Mouse (Mus musculus) forebrain, embryonic 15.5 days (tissue): ENCODE measurements around the gene Slc25a10. TPM values are rescaled to one million over a fixed set of nuclear protein-coding genes. Genes with fewer than 3 reads are reported as not detected.
A peak's percentile ranks its signal among the peaks of the same experiment; 100 is the strongest.

Source experiments
- ATAC-seq: fragments of 200-750 bp; cut with Nextera tagmentation; replicated peaks from 2 replicates; pipeline ENCODE4 v1.8.0; 2017; ENCODE audit warnings: mild to moderate bottlenecking, moderate TSS enrichment, moderate library complexity
- H3K27ac ChIP-seq: fragments of 300-500 bp; sonication (generic); replicated peaks from 2 replicates; pipeline ENCODE4 v1.5.1; 2015; ENCODE audit warnings: mild to moderate bottlenecking, inconsistent platforms
- H3K27me3 ChIP-seq: fragments of 300-500 bp; sonication (generic); 2 replicates; pipeline ENCODE4 v1.6.1; 2015; ENCODE audit warnings: inconsistent platforms
- H3K36me3 ChIP-seq: fragments of 300-500 bp; sonication (generic); 2 replicates; pipeline ENCODE4 v1.6.1; 2015; ENCODE audit warnings: mild to moderate bottlenecking, inconsistent platforms
- H3K4me1 ChIP-seq: fragments of 300-500 bp; sonication (generic); 2 replicates; pipeline ENCODE4 v1.6.1; 2015; ENCODE audit warnings: inconsistent platforms
- H3K4me2 ChIP-seq: fragments of 300-500 bp; sonication (generic); replicated peaks from 2 replicates; pipeline ENCODE4 v1.6.1; 2015; ENCODE audit warnings: mild to moderate bottlenecking, inconsistent platforms
- H3K4me3 ChIP-seq: fragments of 300-500 bp; sonication (generic); 2 replicates; pipeline ENCODE4 v1.5.1; 2015; ENCODE audit warnings: mild to moderate bottlenecking, inconsistent platforms
- H3K9ac ChIP-seq: fragments of 300-500 bp; sonication (generic); replicated peaks from 2 replicates; pipeline ENCODE4 v1.6.1; 2015; ENCODE audit warnings: mild to moderate bottlenecking, inconsistent platforms
- H3K9me3 ChIP-seq: fragments of 300-500 bp; sonication (generic); 2 replicates; pipeline ENCODE4 v1.6.1; 2016; ENCODE audit warnings: inconsistent platforms
- WGBS: fragments of 180-500 bp; shearing (Covaris S2); methylation state at CpG from one replicate; pipeline ENCODE4 v1.1.7; 2015; ENCODE audit warnings: mixed read lengths; 5-methylcytosine and 5-hydroxymethylcytosine counted together
- polyA plus RNA-seq: library from polyadenylated mRNA; unstranded; fragments of >200 nt; fragmentation: Nextera tagmentation; extraction: Ambion mirVana; gene quantifications from 2 replicates; pipeline ENCODE4 v1.2.1, GENCODE M21; 2015

The Slc25a10 gene
- polyA plus RNA-seq, 1 experiment from 2014 or later: 27.0 TPM

DNA sequence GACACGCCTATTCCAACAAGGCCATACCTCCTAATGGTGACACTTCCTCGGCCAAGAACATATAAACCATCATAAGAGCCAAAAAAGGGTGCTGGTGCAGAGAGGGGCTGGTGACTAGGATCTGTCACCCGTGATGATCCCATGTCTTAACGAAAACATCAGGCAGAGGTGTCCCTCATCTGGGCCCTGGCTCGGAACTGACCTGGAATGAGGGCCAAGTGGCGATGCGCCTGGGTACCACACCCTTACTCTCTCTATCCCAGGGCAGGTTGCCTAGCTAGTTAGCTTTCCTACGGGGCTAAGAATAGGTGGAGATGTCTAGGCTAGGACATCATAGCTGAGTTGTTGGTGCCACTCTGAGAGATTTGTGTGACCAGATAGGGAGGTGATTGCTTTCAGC lies 42.5 kb downstream of the Slc25a10 start:
- H3K27me3 ChIP-seq: peaks cover 41% of the 10 kb centered on the region

DNA sequence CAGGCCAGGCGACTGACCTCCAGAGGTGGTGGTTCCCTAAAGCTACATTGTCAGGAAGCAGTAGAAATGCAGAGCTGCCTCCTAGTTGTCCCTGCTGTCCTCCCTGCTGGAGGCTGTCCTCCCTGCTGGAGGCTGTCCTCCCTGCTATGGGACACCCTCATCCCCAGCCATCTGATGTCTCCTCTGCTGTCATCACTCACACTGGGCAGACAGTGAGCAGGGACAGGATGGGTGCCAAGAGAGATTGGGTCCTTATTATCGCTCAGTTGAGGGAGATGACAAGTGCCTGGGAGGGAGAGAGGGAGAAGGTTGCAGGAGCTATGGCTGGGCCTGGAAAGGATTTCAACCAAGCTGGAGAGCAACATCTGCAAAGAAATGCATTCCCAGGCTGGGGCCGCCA lies 43.5 kb downstream of the Slc25a10 start:
- no peaks in the 10 kb centered on the region for H3K9me3 ChIP-seq
- no peak overlapping the region; the same call in 1 of the 2 replicates for H3K9ac ChIP-seq
- no peak for ATAC-seq
- H3K27me3 ChIP-seq: peaks cover 30% of the 10 kb centered on the region
- WGBS: 83% methylated on average over 3 of the region's 3 CpGs
- peaks cover 14% of the 10 kb centered on the region for H3K4me1 ChIP-seq
- H3K36me3 ChIP-seq: no peaks in the 10 kb centered on the region
- H3K4me2 ChIP-seq: no peak overlapping the region
- H3K4me3 ChIP-seq: no peak overlapping the region
- no peak overlapping the region for H3K27ac ChIP-seq

More for the DNA sequence above, 42.5 kb downstream of the Slc25a10 start:
- H3K4me3 ChIP-seq: no peak overlapping the region
- no peak overlapping the region for H3K27ac ChIP-seq
- H3K9me3 ChIP-seq: no peaks in the 10 kb centered on the region
- H3K4me2 ChIP-seq: no peak overlapping the region
- ATAC-seq: no peak
- no peaks in the 10 kb centered on the region for H3K36me3 ChIP-seq
- no peak overlapping the region for H3K9ac ChIP-seq
- 82% methylated on average over 8 of the region's 8 CpGs for WGBS
- peaks cover 11% of the 10 kb centered on the region for H3K4me1 ChIP-seq

- peaks cover 8% of the 10 kb centered on the region for H3K4me1 ChIP-seq
- H3K4me3 ChIP-seq: no peak overlapping the region
- no peak overlapping the region for H3K9ac ChIP-seq
- no peaks in the 10 kb centered on the region for H3K9me3 ChIP-seq
- H3K27ac ChIP-seq: no peak overlapping the region
- H3K27me3 ChIP-seq: peaks cover 24% of the 10 kb centered on the region
- no peaks in the 10 kb centered on the region for H3K36me3 ChIP-seq
- WGBS: 73% methylated on average over 3 of the region's 3 CpGs
- ATAC-seq: no peak
- no peak overlapping the region for H3K4me2 ChIP-seq
Measured at GRCm38 (mm10) chr11:120535804-120536203, 44.2 kb downstream of the Slc25a10 start.

DNA sequence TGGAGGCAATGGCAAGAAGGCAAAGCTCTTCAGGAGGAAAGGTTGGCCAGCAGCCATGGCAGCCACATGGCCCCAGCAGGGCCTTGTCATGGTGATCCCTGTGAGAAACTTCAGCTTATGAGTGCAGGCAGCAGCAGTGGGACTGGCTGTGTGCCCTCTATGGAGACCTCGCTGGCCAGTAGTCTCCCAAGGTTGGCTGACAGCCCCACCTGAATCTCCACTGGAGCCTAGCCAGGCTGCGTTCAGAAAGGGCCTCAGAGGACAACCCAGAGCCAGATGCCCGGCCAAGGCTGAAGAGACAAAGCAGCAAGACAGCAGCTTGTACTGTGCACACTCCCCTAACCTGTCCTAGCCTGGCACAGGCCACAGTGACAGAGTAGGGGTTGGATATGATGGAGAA lies 46.8 kb downstream of the Slc25a10 start:
- Histone ChIP-seq H3K4me1 (peaks cover 4% of the 10 kb centered on the region; the same call in 1 of the 2 replicates), H3K36me3 (peaks cover 16% of the 10 kb centered on the region), H3K9me3 (no peaks in the 10 kb centered on the region), H3K9ac (no peak overlapping the region), H3K27me3 (no peaks in the 10 kb centered on the region), H3K27ac (peak overlapping the region; percentile 36), H3K4me2 (no peak overlapping the region), H3K4me3 (no peak overlapping the region)
- ATAC-seq: no peak; the same call in 1 of the 2 replicates
- WGBS: 61% methylated on average over 3 of the region's 3 CpGs

DNA sequence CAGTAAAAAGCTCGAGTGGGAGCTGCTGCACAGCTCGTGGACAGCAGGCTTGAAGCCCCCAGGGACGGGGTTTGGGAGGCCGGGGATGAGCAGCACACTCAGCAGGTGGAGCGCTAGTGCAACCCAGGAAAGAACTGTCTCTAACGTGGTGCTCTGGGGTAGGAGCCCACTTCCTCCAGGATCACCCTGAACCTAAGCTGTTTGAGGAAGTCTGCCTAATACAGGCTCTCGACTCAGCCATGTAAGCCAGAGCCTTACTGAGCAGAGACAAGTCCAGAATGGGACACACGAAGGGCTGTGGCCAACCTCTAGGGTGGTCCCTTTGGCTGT lies 47.3 kb downstream of the Slc25a10 start:
- Histone ChIP-seq H3K4me2 (no peak overlapping the region), H3K27ac (peak overlapping the region; percentile 36), H3K9ac (no peak overlapping the region), H3K4me1 (peaks cover 4% of the 10 kb centered on the region; the same call in 1 of the 2 replicates), H3K36me3 (peaks cover 17% of the 10 kb centered on the region), H3K27me3 (no peaks in the 10 kb centered on the region), H3K4me3 (no peak overlapping the region), H3K9me3 (no peaks in the 10 kb centered on the region)
- WGBS: 54% methylated on average over 8 of the region's 8 CpGs
- ATAC-seq: no peak

- Histone ChIP-seq H3K36me3 (peaks cover 21% of the 10 kb centered on the region), H3K4me2 (no peak overlapping the region), H3K27me3 (no peaks in the 10 kb centered on the region), H3K27ac (0 out of 2 replicates have a peak overlapping the region, but pooled peaks have one; percentile 12), H3K4me3 (no peak overlapping the region), H3K9me3 (no peaks in the 10 kb centered on the region), H3K9ac (no peak overlapping the region), H3K4me1 (peaks cover 4% of the 10 kb centered on the region; the same call in 1 of the 2 replicates)
- WGBS: 18% methylated on average over 10 of the region's 10 CpGs
- no peak for ATAC-seq
Measured at GRCm38 (mm10) chr11:120539285-120540014, 47.8 kb downstream of the Slc25a10 start.

- no peak for ATAC-seq
- no peaks in the 10 kb centered on the region for H3K27me3 ChIP-seq
- 32% methylated on average over 4 of the region's 4 CpGs for WGBS
- H3K36me3 ChIP-seq: peaks cover 31% of the 10 kb centered on the region
- no peaks in the 10 kb centered on the region for H3K9me3 ChIP-seq
- no peak overlapping the region for H3K9ac ChIP-seq
- H3K4me2 ChIP-seq: no peak overlapping the region
- H3K4me3 ChIP-seq: no peak overlapping the region
- no peak overlapping the region for H3K27ac ChIP-seq
- peaks cover 4% of the 10 kb centered on the region; the same call in 1 of the 2 replicates for H3K4me1 ChIP-seq
Measured at GRCm38 (mm10) chr11:120541907-120542306, 50.3 kb downstream of the Slc25a10 start.

DNA sequence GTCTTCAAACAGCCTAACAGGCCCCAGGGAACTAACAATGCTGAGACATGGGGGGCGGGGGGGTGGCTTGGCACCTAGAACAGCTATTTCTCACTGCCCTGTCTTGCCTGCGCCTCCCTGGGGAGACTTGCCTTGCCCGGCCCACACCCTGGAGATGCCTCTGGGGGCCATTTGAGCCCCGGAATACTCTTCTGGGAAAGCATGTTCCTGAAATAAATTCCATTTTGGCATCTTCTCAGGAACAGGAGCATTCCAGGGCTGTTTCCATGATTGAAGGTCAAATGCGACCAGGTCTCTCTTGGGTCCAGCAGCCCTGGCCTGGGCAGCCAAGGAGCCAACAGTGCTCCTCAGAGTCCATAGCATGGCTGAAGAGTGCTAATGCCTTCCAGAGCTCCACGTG lies 50.7 kb downstream of the Slc25a10 start:
- peaks cover 31% of the 10 kb centered on the region for H3K36me3 ChIP-seq
- WGBS: 86% methylated on average over 6 of the region's 6 CpGs
- ATAC-seq: no peak

DNA sequence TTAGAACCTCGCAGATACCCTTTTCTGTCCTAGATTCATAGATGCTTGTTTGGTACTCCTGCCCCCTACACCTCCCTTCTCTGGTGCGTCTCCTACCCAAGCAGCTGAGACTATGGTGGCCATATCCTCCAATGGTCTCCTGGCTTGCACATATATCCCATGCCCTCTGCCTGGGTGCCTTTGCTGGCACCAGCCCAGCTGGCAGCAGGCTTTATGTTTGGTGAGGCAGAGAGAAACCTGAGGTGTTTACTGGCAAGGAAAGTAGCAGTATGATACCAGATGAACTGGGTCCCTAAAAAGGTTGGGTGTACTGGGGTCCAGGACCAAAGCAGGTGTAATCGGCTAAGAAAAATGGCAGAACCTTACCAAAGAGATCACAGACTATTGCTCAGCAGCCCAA lies 54.3 kb downstream of the Slc25a10 start:
- H3K9ac ChIP-seq: no peak overlapping the region
- WGBS: 89% methylated on average over 3 of the region's 3 CpGs

More for the DNA sequence above, 50.7 kb downstream of the Slc25a10 start:
- Histone ChIP-seq H3K27me3 (no peaks in the 10 kb centered on the region), H3K4me3 (no peak overlapping the region), H3K9me3 (no peaks in the 10 kb centered on the region), H3K27ac (no peak overlapping the region), H3K4me1 (peaks cover 7% of the 10 kb centered on the region; the same call in 1 of the 2 replicates), H3K4me2 (no peak overlapping the region), H3K9ac (no peak overlapping the region)

DNA sequence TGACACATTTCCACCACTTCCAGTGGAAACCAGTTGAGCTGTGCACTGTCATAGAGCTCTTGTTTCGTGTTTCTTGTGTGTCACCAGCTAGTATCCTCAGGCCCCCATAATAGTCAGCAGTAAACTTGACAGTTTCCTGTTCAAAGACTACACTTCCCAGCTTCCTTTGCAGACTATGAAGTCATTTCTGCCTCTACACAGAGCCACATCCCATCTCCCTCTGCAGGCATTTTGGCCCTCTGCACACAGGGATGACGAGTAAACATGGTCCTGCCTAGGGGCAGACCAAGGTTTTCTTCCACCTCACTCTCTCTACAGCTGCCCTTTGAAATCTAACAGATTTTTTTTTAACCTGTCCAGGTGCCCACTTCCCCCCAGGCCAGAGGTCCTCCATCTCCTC lies 55.8 kb downstream of the Slc25a10 start:
- Histone ChIP-seq H3K4me1 (peaks cover 26% of the 10 kb centered on the region), H3K4me2 (no peak overlapping the region), H3K27ac (no peak overlapping the region), H3K4me3 (no peak overlapping the region), H3K9ac (no peak overlapping the region), H3K9me3 (no peaks in the 10 kb centered on the region), H3K27me3 (no peaks in the 10 kb centered on the region), H3K36me3 (peaks cover 25% of the 10 kb centered on the region)
- WGBS: 62% methylated on average over 2 of the region's 2 CpGs
- no peak for ATAC-seq

More for the DNA sequence above, 54.3 kb downstream of the Slc25a10 start:
- Histone ChIP-seq H3K27me3 (no peaks in the 10 kb centered on the region), H3K36me3 (peaks cover 31% of the 10 kb centered on the region), H3K4me2 (no peak overlapping the region), H3K4me1 (peaks cover 26% of the 10 kb centered on the region), H3K4me3 (no peak overlapping the region), H3K27ac (no peak overlapping the region), H3K9me3 (no peaks in the 10 kb centered on the region)
- ATAC-seq: no peak

GRCm38 (mm10) chr11:120548214-120548613 lies 56.6 kb downstream of the Slc25a10 start:
- H3K9me3 ChIP-seq: no peaks in the 10 kb centered on the region
- peak overlapping the region; percentile 83 for H3K4me2 ChIP-seq
- 89% methylated on average over 3 of the region's 3 CpGs for WGBS
- peak overlapping the region; percentile 84; the same call in 1 of the 2 replicates for H3K4me3 ChIP-seq
- H3K27ac ChIP-seq: no peak overlapping the region
- no peak for ATAC-seq
- no peaks in the 10 kb centered on the region for H3K27me3 ChIP-seq
- H3K9ac ChIP-seq: 0 out of 2 replicates have a peak overlapping the region, but pooled peaks have one; percentile 86
- H3K4me1 ChIP-seq: peaks cover 26% of the 10 kb centered on the region
- H3K36me3 ChIP-seq: peaks cover 17% of the 10 kb centered on the region

- Histone ChIP-seq H3K9me3 (no peaks in the 10 kb centered on the region), H3K9ac (peak overlapping the region; percentile 86), H3K4me3 (peak overlapping the region; percentile 84), H3K36me3 (peaks cover 14% of the 10 kb centered on the region), H3K27ac (peak overlapping the region; percentile 71), H3K27me3 (no peaks in the 10 kb centered on the region), H3K4me2 (peak overlapping the region; percentile 83), H3K4me1 (peaks cover 26% of the 10 kb centered on the region)
- ATAC-seq: no peak
- 23% methylated on average over 7 of the region's 7 CpGs for WGBS
Measured at GRCm38 (mm10) chr11:120548786-120549167, 57.1 kb downstream of the Slc25a10 start.
